Mouse (Mus musculus): ENCODE results near the gene Bcl2. TPM values are rescaled to one million over a fixed set of nuclear protein-coding genes. Genes with fewer than 3 reads are reported as not detected.

Bcl2 gene
- total RNA-seq, 2 experiments from 2014 or later = 12.3 to 12.4 TPM

GRCm38 (mm10) chr1:106715111-106716083 lies 1.3 kb upstream of the Bcl2 start:
- intact Hi-C loops (cut with DNase I) = loop anchor here (2.0 to 10.0 kb wide), 2 partner anchors 291 to 641 kb away; no protein-coding TSS in a partner anchor
- no peak for DNase-seq (ENCODE audit: low spot score in 2 of 2)

DNA sequence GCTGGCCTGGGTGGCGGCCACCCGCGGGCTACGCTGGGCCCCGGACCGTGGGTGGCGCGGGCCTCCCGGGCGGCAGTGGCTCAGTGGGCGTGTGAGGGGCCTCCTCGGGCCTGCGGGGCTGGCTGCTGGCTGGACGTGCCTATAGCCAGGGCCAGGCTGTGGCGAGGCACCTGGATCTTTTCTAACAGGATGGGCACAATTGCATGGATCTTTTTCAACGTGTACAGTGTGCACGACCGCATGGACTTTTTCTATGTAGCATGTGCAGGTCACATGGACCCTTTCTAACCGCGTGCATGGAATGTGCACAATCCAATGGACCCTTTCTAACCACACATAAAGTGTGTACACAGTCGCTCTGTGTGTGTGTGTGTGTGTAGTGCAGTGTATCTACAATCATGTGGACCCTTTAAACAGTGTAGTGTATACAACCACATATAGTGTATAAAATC lies 482 bp upstream of the Bcl2 start:
- peak in 1 of 2 experiments; percentile 39 for DNase-seq (ENCODE audit: low spot score in 2 of 2)
- intact Hi-C loops (cut with DNase I) = loop anchor here (5.0 to 10.0 kb wide), 2 partner anchors 87 to 640 kb away; no protein-coding TSS in a partner anchor

- peak; percentile 37 to 52 for DNase-seq (ENCODE audit: low spot score in 2 of 2)
- intact Hi-C loops (cut with DNase I) = loop anchor here (2.0 to 10.0 kb wide), 4 partner anchors 85 to 638 kb away; no protein-coding TSS in a partner anchor
Observed at GRCm38 (mm10) chr1:106712330-106712729, 1.7 kb downstream of the Bcl2 start.

- intact Hi-C loops (cut with DNase I) = loop anchor here (2.0 to 10.0 kb wide), 4 partner anchors 84 to 637 kb away; no protein-coding TSS in a partner anchor
- no peak for DNase-seq (ENCODE audit: low spot score in 2 of 2)
Observed at GRCm38 (mm10) chr1:106711356-106712125, 2.5 kb downstream of the Bcl2 start.

DNA sequence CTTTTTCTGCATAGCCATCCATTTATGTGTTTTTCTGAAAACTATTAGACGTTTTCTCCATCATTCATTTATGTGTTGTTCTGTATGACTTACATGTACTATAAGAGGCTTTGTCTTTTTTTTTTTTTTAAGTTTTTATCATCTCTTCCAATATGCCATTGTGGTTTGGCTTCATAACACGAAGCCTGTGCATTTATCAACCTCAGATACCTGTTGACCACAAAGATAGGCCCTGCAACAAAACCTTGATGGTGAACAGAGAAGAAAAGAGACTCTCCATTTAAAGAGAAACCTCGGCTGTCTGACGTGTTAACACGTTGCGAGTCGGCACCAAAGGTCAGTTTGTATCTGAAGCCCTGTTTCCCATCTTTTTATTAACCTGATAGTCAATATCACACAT lies 3.9 kb downstream of the Bcl2 start:
- intact Hi-C loops (cut with DNase I) = loop anchor here (5.0 to 10.0 kb wide), 2 partner anchors 83 to 635 kb away; no protein-coding TSS in a partner anchor

DNA sequence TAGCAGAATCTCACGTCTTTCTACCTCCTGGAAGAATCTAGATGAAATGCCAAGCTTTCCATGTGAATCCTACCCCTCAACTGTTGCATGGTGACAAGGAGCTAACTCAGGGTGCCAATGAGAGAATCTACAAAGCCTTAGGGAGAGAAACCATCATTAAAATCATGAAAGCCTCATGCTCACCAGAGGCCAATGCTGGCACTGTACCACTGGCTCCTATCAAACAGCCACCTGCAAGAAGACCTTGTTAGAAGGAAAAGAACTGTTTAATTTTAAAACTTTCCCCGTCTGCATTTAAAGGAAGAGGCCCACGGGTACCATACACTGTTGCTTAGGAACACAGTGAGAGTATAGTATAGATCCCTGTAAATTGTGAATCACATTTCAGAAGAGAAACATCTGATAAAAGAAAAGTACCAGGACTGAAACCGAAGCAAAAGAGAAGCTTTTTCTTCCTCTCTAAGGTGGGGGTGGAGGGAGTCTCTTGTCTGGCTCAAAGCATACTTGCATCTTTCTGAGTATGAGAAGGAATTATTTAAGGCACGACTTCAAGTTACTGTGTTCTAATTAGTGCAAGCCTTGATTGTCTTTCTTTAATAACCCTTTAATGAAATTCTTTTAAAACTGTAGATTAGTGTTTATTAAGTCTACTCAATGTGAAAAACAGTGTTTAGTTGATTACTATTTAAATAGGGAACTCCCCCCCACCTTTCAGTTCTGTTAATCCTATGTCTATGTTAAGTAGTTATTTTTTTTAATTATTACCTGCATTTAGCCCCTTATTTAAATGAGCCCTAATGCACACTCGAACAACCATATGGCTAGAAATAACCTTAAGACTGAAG lies 6.8 kb downstream of the Bcl2 start:
- DNase-seq (ENCODE audit: low spot score in 2 of 2) = no peak
- intact Hi-C loops (cut with DNase I) = no loop called here

More for the DNA sequence above, 3.9 kb downstream of the Bcl2 start:
- DNase-seq (ENCODE audit: low spot score in 2 of 2) = no peak

DNA sequence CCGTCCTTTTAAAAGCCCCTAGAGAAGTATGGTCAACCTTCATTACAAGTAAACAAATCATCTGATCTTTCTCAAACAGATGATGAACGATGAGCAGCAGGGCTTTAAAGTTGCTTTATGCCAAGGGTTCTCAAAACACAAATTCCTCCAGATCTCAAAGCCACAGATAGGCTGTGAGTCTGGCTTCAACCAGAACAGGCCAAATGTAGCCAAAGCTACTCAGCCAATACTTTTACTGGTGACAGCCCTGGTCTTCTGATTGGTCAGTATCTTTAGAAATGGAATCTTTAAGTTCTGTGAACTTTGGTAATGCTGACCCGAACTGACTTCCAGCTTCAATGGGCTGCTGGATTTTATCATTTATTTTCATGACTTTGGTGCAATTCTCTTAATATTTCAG lies 10.9 kb downstream of the Bcl2 start:
- intact Hi-C loops (cut with DNase I) = no loop called here

GRCm38 (mm10) chr1:106702471-106703175 lies 11.5 kb downstream of the Bcl2 start:
- intact Hi-C loops (cut with DNase I) = no loop called here

More for the DNA sequence above, 10.9 kb downstream of the Bcl2 start:
- DNase-seq (ENCODE audit: low spot score in 2 of 2) = no peak

DNA sequence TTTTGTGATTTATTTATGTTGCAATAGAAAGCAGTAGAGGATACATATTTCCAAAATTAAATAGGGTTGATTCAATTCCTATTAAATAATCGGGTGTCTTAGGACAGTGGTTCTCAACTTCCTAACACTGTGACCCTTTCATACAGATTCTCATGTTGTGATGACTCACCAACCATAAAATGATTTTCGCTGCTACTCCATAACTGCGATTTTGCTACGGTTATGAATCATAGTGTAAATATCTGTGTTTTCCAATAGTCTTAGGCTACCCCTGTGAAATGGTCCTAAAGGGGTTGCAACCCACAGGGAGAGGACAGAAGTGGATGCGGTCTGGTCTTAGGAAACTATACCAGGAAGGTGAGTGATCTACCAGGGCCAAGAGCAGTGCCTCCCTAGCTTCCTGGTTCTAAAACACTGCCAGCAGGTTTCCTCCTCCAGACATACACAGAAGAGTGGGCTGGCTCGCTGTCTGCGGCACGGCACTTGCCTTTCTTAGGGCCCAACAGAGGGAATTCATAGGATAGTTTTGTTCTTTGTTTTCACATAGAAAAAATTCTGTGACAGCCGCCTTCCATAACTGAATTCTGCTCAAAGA lies 13.5 kb downstream of the Bcl2 start:
- no peak for DNase-seq (ENCODE audit: low spot score in 2 of 2)
- intact Hi-C loops (cut with DNase I) = no loop called here

More at GRCm38 (mm10) chr1:106702471-106703175, 11.5 kb downstream of the Bcl2 start:
- DNase-seq (ENCODE audit: low spot score in 2 of 2) = peak; percentile 19 to 30

DNA sequence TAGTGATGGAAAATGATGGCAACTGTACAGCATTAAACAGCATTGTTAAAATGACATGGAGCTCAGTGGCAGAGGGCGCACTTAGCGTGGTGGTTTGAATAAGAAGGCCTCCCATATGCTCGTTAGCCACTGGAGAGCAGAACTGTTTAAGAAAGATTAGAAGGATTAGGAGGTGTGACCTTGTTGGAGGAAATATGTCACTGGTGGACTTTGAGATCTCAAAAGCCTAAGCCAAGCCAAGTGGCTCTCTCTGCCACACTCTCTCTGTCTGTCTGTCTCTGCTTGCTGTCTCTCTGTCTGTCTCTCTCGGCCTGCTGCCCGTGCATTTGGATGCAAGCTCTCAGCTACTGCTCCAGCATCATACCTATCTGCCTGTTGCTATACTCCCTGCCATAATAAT lies 17.6 kb downstream of the Bcl2 start:
- no peak for DNase-seq (ENCODE audit: low spot score in 2 of 2)
- intact Hi-C loops (cut with DNase I) = no loop called here

- intact Hi-C loops (cut with DNase I) = no loop called here
Observed at GRCm38 (mm10) chr1:106695649-106696048, 18.4 kb downstream of the Bcl2 start.

DNA sequence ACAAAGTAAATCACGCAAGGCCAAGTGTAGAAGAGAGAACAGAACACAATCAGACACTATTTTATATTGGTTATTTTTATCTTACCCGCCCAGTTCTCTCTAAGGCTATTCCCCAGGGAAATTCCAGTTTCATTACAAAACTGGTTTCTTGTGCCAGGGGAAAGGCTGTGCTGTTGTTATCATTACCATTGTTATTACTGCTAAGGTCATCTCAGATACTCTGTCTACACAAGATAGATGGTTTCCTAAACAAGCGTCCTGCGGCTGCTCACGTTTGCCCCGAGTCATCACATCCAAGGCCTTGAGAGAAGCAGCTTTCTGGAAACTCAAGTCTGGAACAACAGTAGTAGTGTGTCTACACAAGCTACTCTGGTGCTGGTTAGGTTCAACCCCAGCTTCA lies 19.8 kb downstream of the Bcl2 start:
- DNase-seq (ENCODE audit: low spot score in 2 of 2) = no peak
- intact Hi-C loops (cut with DNase I) = no loop called here

More at GRCm38 (mm10) chr1:106695649-106696048, 18.4 kb downstream of the Bcl2 start:
- DNase-seq (ENCODE audit: low spot score in 2 of 2) = no peak

DNA sequence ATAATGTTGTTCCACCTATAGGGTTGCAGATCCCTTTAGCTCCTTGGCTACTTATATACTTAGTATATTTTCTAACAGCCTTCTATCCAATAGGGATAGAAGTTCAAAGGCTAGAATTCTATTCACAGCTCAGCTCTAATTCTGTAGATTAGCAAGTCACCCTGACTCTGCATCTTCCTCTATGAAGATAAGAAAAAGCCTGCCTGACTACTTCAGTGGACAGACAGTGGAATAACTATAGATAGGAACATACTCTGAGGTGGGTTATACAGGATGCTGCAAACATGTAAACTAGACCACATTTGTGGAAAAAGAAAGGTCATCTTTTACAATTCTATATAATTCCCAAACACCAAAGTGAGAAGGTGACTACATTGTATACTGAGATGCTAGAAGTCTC lies 21.5 kb downstream of the Bcl2 start:
- DNase-seq (ENCODE audit: low spot score in 2 of 2) = no peak
- intact Hi-C loops (cut with DNase I) = no loop called here

DNA sequence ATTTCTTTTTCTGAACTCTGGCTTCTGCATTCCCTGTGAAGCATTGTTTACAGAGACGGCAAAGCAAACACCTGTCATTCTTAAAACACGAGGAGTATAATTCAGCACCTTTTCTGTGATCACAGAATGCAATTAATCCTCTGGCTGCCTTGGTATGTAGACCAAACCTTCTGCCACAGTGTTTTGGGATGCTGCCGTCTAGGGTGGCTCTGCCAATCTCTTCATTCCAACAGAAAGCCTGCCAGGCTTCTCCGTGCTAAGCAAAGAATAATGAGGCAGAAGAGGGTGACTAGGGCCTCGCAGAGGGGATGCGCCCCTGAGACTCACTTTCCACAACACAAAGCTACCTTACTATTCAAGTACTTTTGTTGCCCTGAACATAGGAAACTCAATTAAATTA lies 23.2 kb downstream of the Bcl2 start:
- DNase-seq (ENCODE audit: low spot score in 2 of 2) = peak in 1 of 2 experiments; percentile 13
- intact Hi-C loops (cut with DNase I) = loop anchor here (1.0 kb wide), 1 partner anchor 13 kb away; no protein-coding TSS in a partner anchor

DNA sequence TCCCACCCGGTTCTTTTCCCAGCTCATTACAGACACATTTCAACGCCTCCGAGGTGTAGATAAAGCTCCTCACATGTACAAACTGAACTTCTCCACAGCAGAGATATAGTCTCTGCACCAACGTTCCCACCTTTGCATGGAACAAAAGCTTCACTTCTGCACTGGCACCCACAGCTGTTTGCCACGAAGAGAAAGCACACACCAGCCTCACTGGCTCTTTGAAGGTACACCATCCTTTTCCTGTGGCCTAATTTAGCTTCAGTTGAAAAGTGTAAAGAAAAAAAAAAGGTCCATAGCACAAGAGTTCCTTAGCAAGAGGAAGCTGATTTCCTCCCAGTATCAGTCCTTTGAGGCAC lies 25.9 kb downstream of the Bcl2 start:
- intact Hi-C loops (cut with DNase I) = no loop called here
- DNase-seq (ENCODE audit: low spot score in 2 of 2) = no peak

DNA sequence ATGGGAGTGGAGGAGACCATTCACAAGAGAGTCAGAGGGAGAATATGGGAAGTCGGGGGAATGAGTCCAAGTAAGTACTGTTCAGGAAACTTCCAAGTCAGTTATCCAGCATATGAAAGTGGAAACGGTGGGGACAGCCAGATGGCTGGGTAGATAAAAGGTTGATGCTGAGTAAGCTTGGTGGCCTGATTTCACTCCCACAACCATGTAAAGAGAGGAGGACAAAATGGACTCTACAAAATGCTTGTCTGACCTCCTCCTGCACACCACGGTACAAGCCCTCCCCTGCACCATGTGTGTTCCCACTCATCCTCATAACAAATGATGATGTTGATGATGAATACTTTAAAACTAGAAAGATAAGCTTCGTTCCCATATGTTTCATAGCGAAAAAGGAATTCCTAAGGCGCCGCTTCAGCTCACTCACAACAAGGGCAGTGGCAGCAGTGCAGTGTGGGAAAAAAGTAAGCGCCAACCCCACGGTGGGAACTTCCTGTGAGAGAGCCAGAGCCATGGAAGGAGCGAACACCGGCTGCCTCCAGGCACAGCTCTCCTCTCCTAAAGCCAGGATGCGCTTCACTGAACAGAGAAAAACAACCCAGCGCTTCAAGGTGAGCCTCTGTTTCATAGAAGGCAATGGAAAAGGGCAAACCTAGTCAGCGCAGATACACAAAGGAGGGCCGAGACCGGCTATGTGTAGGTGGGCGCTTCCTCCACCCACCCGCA lies 26.5 kb downstream of the Bcl2 start:
- DNase-seq (ENCODE audit: low spot score in 2 of 2) = no peak
- intact Hi-C loops (cut with DNase I) = no loop called here

DNA sequence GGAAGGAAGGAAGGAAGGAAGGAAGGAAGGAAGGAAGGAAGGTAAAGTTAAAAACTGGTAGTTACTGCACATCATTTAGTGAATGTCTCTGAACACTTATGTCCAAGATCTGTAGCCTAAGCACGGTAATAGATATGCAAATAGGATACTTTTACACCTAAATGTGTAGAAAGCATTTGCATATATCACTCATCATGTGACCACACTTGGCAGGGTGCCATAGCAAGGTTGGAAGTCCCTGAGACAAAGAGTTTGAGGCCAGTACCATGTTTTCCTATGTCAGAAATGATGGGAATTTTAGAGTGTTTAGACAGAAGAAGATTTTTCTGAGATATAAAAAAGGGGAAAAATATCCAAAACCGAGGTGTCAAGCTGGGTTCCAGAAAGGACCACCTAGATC lies 28.4 kb downstream of the Bcl2 start:
- intact Hi-C loops (cut with DNase I) = no loop called here
- no peak for DNase-seq (ENCODE audit: low spot score in 2 of 2)

All from left cerebral cortex, postnatal 14 days (tissue).